Mouse (Mus musculus) MEL (cell line): ENCODE data around the gene Nop53. TPM values are rescaled to one million over a fixed set of nuclear protein-coding genes. Genes with fewer than 3 reads are reported as not detected.
A peak's percentile ranks its signal among the peaks of the same experiment; 100 is the strongest.

Experiments
- DNase-seq: peaks from one replicate; pipeline ENCODE4 v3.0.0; 2011; ENCODE audit warnings: low read depth, low spot score
- H3K27ac ChIP-seq: 2 replicates; pipeline ENCODE4 v1.5.1; 2012; ENCODE audit warnings: low read depth, mild to moderate bottlenecking, control low read depth, low read length, moderate library complexity; ENCODE audit not compliant: control insufficient read depth
- H3K27me3 ChIP-seq, 2 experiments: fragments of 150-350 bp in 1 of 2; sonication (generic) in 1 of 2; 2 replicates each; pipeline ENCODE4 v1.6.1; 2012; ENCODE audit warnings: low read length in 2 of 2, mild to moderate bottlenecking in 2 of 2, improper control_type of control experiment in 1 of 2, moderate library complexity in 1 of 2; ENCODE audit not compliant: insufficient read depth in 2 of 2, control insufficient read depth in 1 of 2
- H3K36me3 ChIP-seq, 2 experiments: 2 replicates each; pipeline ENCODE4 v1.6.1; 2012 to 2014; ENCODE audit warnings: low read length in 2 of 2, improper control_type of control experiment in 1 of 2, inconsistent platforms in 1 of 2, mild to moderate bottlenecking in 1 of 2; ENCODE audit not compliant: insufficient read depth in 2 of 2, control insufficient read depth in 1 of 2
- H3K4me1 ChIP-seq, 2 experiments: fragments of 150-350 bp in 1 of 2; sonication (generic) in 1 of 2; 2 replicates each; pipeline ENCODE4 v1.6.1; 2012; ENCODE audit warnings: low read length in 2 of 2, improper control_type of control experiment in 1 of 2, mild to moderate bottlenecking in 1 of 2; ENCODE audit not compliant: insufficient read depth in 2 of 2, control insufficient read depth in 1 of 2
- H3K4me3 ChIP-seq, 2 experiments: fragments of 150-350 bp in 1 of 2; sonication (generic) in 1 of 2; 2 replicates each; pipeline ENCODE4 v1.5.1; 2012; ENCODE audit warnings: low read depth in 2 of 2, low read length in 2 of 2, mild to moderate bottlenecking in 2 of 2, moderate library complexity in 2 of 2, control low read depth in 1 of 2, improper control_type of control experiment in 1 of 2; ENCODE audit not compliant: control insufficient read depth in 1 of 2, insufficient read depth in 1 of 2
- H3K79me2 ChIP-seq: 2 replicates; pipeline ENCODE4 v1.6.1; 2012; ENCODE audit warnings: mild to moderate bottlenecking, low read length, moderate library complexity; ENCODE audit not compliant: control insufficient read depth, poor library complexity, insufficient read depth
- H3K9ac ChIP-seq: 2 replicates; pipeline ENCODE4 v1.6.1; 2012; ENCODE audit warnings: low read depth, mild to moderate bottlenecking, control low read depth, low read length, moderate library complexity; ENCODE audit not compliant: control insufficient read depth, poor library complexity, severe bottlenecking
- H3K9me3 ChIP-seq: fragments of 150-350 bp; sonication (generic); replicated peaks from 2 replicates; pipeline ENCODE4 v1.6.1; 2012; ENCODE audit warnings: mild to moderate bottlenecking, low read length, improper control_type of control experiment, moderate library complexity; ENCODE audit not compliant: insufficient read depth
- BHLHE40 ChIP-seq: IDR thresholded peaks from 2 replicates; pipeline ENCODE4 v1.6.1; 2012; ENCODE audit warnings: low read depth, mild to moderate bottlenecking, inconsistent platforms, low read length, improper control_type of control experiment, borderline replicate concordance
- CHD1 ChIP-seq: IDR thresholded peaks from 2 replicates; pipeline ENCODE4 v1.6.1; 2012; ENCODE audit warnings: low read depth, mild to moderate bottlenecking, inconsistent platforms, low read length, improper control_type of control experiment
- CHD2 ChIP-seq: IDR thresholded peaks from 2 replicates; pipeline ENCODE4 v1.6.1; 2011; ENCODE audit warnings: low read length, improper control_type of control experiment
- CTCF ChIP-seq, 3 experiments: IDR thresholded peaks in 2 of 3; conservative IDR thresholded peaks in 1 of 3; 2 replicates each; pipeline ENCODE4 v1.5.1; 2011 to 2012; ENCODE audit warnings: low read length in 3 of 3, low read depth in 2 of 3, mild to moderate bottlenecking in 2 of 3, improper control_type of control experiment in 1 of 3, inconsistent platforms in 1 of 3, mixed read lengths in 1 of 3, moderate library complexity in 1 of 3; ENCODE audit not compliant: control insufficient read depth in 1 of 3, insufficient read depth in 1 of 3, poor library complexity in 1 of 3, severe bottlenecking in 1 of 3
- E2F4 ChIP-seq: IDR thresholded peaks from 2 replicates; pipeline ENCODE4 v1.6.1; 2011; ENCODE audit warnings: low read depth, low read length, improper control_type of control experiment, borderline replicate concordance
- ELF1 ChIP-seq: IDR thresholded peaks from 2 replicates; pipeline ENCODE4 v1.6.1; 2014; ENCODE audit warnings: low read depth, mild to moderate bottlenecking, inconsistent platforms, low read length, improper control_type of control experiment, moderate library complexity
- EP300 ChIP-seq, 2 experiments: IDR thresholded peaks; 2 replicates each; pipeline ENCODE4 v1.6.1; 2011; ENCODE audit warnings: improper control_type of control experiment in 2 of 2, low read length in 2 of 2, low read depth in 1 of 2, mild to moderate bottlenecking in 1 of 2
- ETS1 ChIP-seq: IDR thresholded peaks from 2 replicates; pipeline ENCODE4 v1.6.1; 2012; ENCODE audit warnings: low read depth, mild to moderate bottlenecking, inconsistent platforms, low read length, improper control_type of control experiment, moderate library complexity
- GABPA ChIP-seq: IDR thresholded peaks from 2 replicates; pipeline ENCODE4 v1.6.1; 2012; ENCODE audit warnings: low read depth, mild to moderate bottlenecking, inconsistent platforms, low read length, improper control_type of control experiment, moderate library complexity
- GATA1 ChIP-seq: IDR thresholded peaks from 2 replicates; pipeline ENCODE4 v1.6.1; 2011; ENCODE audit warnings: low read depth, low read length, improper control_type of control experiment
- JUND ChIP-seq: IDR thresholded peaks from 2 replicates; pipeline ENCODE4 v1.6.1; 2011; ENCODE audit warnings: low read depth, mild to moderate bottlenecking, improper control_type of control experiment, low read length
- KAT2A ChIP-seq: conservative IDR thresholded peaks from 2 replicates; pipeline ENCODE4 v1.6.1; 2012; ENCODE audit warnings: low read depth, low read length, improper control_type of control experiment, inconsistent platforms
- MAFK ChIP-seq: IDR thresholded peaks from 2 replicates; pipeline ENCODE4 v1.6.1; 2011; ENCODE audit warnings: low read depth, mild to moderate bottlenecking, low read length, improper control_type of control experiment, borderline replicate concordance
- MAX ChIP-seq: IDR thresholded peaks from 2 replicates; pipeline ENCODE4 v1.6.1; 2011; ENCODE audit warnings: low read length, improper control_type of control experiment
- MAZ ChIP-seq: IDR thresholded peaks from 2 replicates; pipeline ENCODE4 v1.6.1; 2012; ENCODE audit warnings: low read depth, mild to moderate bottlenecking, inconsistent platforms, low read length, improper control_type of control experiment
- MEF2A ChIP-seq: IDR thresholded peaks from 2 replicates; pipeline ENCODE4 v1.6.1; 2014; ENCODE audit warnings: low read depth, mild to moderate bottlenecking, inconsistent platforms, low read length, improper control_type of control experiment; ENCODE audit not compliant: poor library complexity, insufficient replicate concordance, severe bottlenecking; ENCODE audit errors: extremely low read depth
- MXI1 ChIP-seq: IDR thresholded peaks from 2 replicates; pipeline ENCODE4 v1.6.1; 2011; ENCODE audit warnings: mild to moderate bottlenecking, low read depth, low read length, improper control_type of control experiment
- MYC ChIP-seq: IDR thresholded peaks from 2 replicates; pipeline ENCODE4 v1.6.1; 2011; ENCODE audit warnings: low read depth, mild to moderate bottlenecking, low read length, improper control_type of control experiment, moderate library complexity
- NRF1 ChIP-seq: IDR thresholded peaks from 2 replicates; pipeline ENCODE4 v1.6.1; 2014; ENCODE audit warnings: low read depth, mild to moderate bottlenecking, inconsistent platforms, low read length, improper control_type of control experiment, moderate library complexity; ENCODE audit not compliant: poor library complexity, insufficient read depth, severe bottlenecking
- POLR2A ChIP-seq, 2 experiments: IDR thresholded peaks; 2 replicates each; pipeline ENCODE4 v1.6.1; 2011 to 2012; ENCODE audit warnings: low read length in 2 of 2, mild to moderate bottlenecking in 2 of 2, control low read depth in 1 of 2, improper control_type of control experiment in 1 of 2, low read depth in 1 of 2, moderate library complexity in 1 of 2; ENCODE audit not compliant: control insufficient read depth in 1 of 2, insufficient read depth in 1 of 2, poor library complexity in 1 of 2
- POLR2AphosphoS2 ChIP-seq: IDR thresholded peaks from 2 replicates; pipeline ENCODE4 v1.6.1; 2011; ENCODE audit warnings: low read length, improper control_type of control experiment
- RAD21 ChIP-seq: IDR thresholded peaks from 2 replicates; pipeline ENCODE4 v1.6.1; 2011; ENCODE audit warnings: mild to moderate bottlenecking, low read depth, low read length, improper control_type of control experiment
- RCOR1 ChIP-seq: IDR thresholded peaks from 2 replicates; pipeline ENCODE4 v1.6.1; 2012; ENCODE audit warnings: low read depth, mild to moderate bottlenecking, inconsistent platforms, low read length, improper control_type of control experiment
- SIN3A ChIP-seq: IDR thresholded peaks from 2 replicates; pipeline ENCODE4 v1.6.1; 2012; ENCODE audit warnings: low read length, improper control_type of control experiment, inconsistent platforms
- SMC3 ChIP-seq: IDR thresholded peaks from 2 replicates; pipeline ENCODE4 v1.6.1; 2011; ENCODE audit warnings: low read depth, low read length, improper control_type of control experiment
- TAL1 ChIP-seq: IDR thresholded peaks from 2 replicates; pipeline ENCODE4 v1.6.1; 2012; ENCODE audit warnings: mild to moderate bottlenecking, inconsistent platforms, low read length, moderate library complexity, mixed read lengths
- TBP ChIP-seq: IDR thresholded peaks from 2 replicates; pipeline ENCODE4 v1.8.0; 2011; ENCODE audit warnings: low read depth, low read length, improper control_type of control experiment
- TCF12 ChIP-seq: IDR thresholded peaks from 2 replicates; pipeline ENCODE4 v1.6.1; 2014; ENCODE audit warnings: low read depth, mild to moderate bottlenecking, inconsistent platforms, low read length, improper control_type of control experiment, moderate library complexity
- UBTF ChIP-seq: IDR thresholded peaks from 2 replicates; pipeline ENCODE4 v1.6.1; 2012; ENCODE audit warnings: low read depth, mild to moderate bottlenecking, inconsistent platforms, low read length, improper control_type of control experiment, moderate library complexity, borderline replicate concordance; ENCODE audit not compliant: insufficient read depth
- USF1 ChIP-seq: IDR thresholded peaks from 2 replicates; pipeline ENCODE4 v1.6.1; 2014; ENCODE audit warnings: low read depth, mild to moderate bottlenecking, inconsistent platforms, low read length, improper control_type of control experiment, moderate library complexity
- USF2 ChIP-seq, 2 experiments: IDR thresholded peaks; 2 replicates each; pipeline ENCODE4 v1.6.1; 2011 to 2012; ENCODE audit warnings: improper control_type of control experiment in 2 of 2, low read length in 2 of 2, borderline replicate concordance in 1 of 2, inconsistent platforms in 1 of 2, low read depth in 1 of 2, mild to moderate bottlenecking in 1 of 2; ENCODE audit not compliant: insufficient read depth in 1 of 2
- ZC3H11A ChIP-seq: IDR thresholded peaks from 2 replicates; pipeline ENCODE4 v1.6.1; 2012; ENCODE audit warnings: low read depth, mild to moderate bottlenecking, inconsistent platforms, low read length, improper control_type of control experiment
- ZKSCAN1 ChIP-seq: IDR thresholded peaks from 2 replicates; pipeline ENCODE4 v1.6.1; 2012; ENCODE audit warnings: low read depth, mild to moderate bottlenecking, inconsistent platforms, low read length, improper control_type of control experiment, moderate library complexity
- ZMIZ1 ChIP-seq: IDR thresholded peaks from 2 replicates; pipeline ENCODE4 v1.6.1; 2012; ENCODE audit warnings: low read depth, mild to moderate bottlenecking, inconsistent platforms, low read length, improper control_type of control experiment, moderate library complexity
- ZNF384 ChIP-seq: IDR thresholded peaks from 2 replicates; pipeline ENCODE4 v1.6.1; 2012; ENCODE audit warnings: low read depth, mild to moderate bottlenecking, inconsistent platforms, low read length, improper control_type of control experiment
- polyA plus RNA-seq, 2 experiments: library from polyadenylated mRNA; stranded (reverse) in 1 of 2; unstranded in 1 of 2; fragments of >175 nt in 1 of 2; fragments of >200 nt in 1 of 2; gene quantifications; 2 replicates each; pipeline versions ENCODE4 v1.2.1 to v1.2.4; 2012; ENCODE audit warnings: low replicate concordance in 2 of 2, low read depth in 1 of 2; ENCODE audit not compliant: insufficient read length in 2 of 2, insufficient read depth in 1 of 2, missing spikeins in 1 of 2
- total RNA-seq: library from RNA; depleted of rRNA; stranded (reverse); fragments of 300-350 nt; gene quantifications from 2 replicates; pipeline ENCODE4 v1.2.3, GENCODE M21; 2012; rRNA removed

The Nop53 gene
- 310 and 359 TPM in 2 replicates for total RNA-seq
- 100 to 1,000 TPM in 1 of 2 experiments, not detected in 1; 482 TPM for polyA plus RNA-seq

- Histone ChIP-seq H3K27ac (peak within 1 kb of the TSS; percentile 97), H3K27me3 (no peaks in the 10 kb centered on the region), H3K79me2 (peaks cover 25% of the 10 kb centered on the region), H3K9me3 (no peaks in the 10 kb centered on the region), H3K36me3 (peaks cover 4 to 38% of the 10 kb centered on the region in 2 experiments; a peak in 3 of 4 replicates), H3K4me1 (peaks cover 7 to 33% of the 10 kb centered on the region in 2 experiments), H3K4me3 (peak within 1 kb of the TSS; percentile 96 to 98), H3K9ac (peak within 1 kb of the TSS; percentile 98)
- DNase-seq: peak; percentile 99
- TF ChIP-seq JUND (no peak), MXI1 (peak; percentile 75), MEF2A (no peak), ETS1 (peak; percentile 82), E2F4 (no peak), GATA1 (peak; percentile 85), EP300 (IDR thresholded peaks at IDR 0.05; ENCODE audit: low read depth in 1 of 2, low read length in 2 of 2) (no peak; a peak in 2 of 4 replicates), POLR2A (IDR thresholded peaks at IDR 0.05; ENCODE audit: control insufficient read depth in 1 of 2, insufficient read depth in 1 of 2, low read depth in 1 of 2, low read length in 2 of 2, poor library complexity in 1 of 2) (peak; percentile 63 to 87; a peak in 3 of 4 replicates), ELF1 (peak; percentile 81), ZMIZ1 (no peak), NRF1 (peak; percentile 45; the same call in 1 of the 2 replicates), ZNF384 (no peak), TBP (peak; percentile 85), TAL1 (no peak), RAD21 (no peak), CTCF (IDR thresholded peaks at IDR 0.05 in 2 of 3, conservative IDR thresholded peaks at IDR 0.05 in 1 of 3; ENCODE audit: control insufficient read depth in 1 of 3, insufficient read depth in 1 of 3, low read depth in 2 of 3, low read length in 3 of 3, poor library complexity in 1 of 3, severe bottlenecking in 1 of 3) (no peak), BHLHE40 (peak; percentile 85), MAX (peak; percentile 23; the same call in 1 of the 2 replicates), ZKSCAN1 (no peak), TCF12 (peak; percentile 23; the same call in 1 of the 2 replicates), RCOR1 (no peak), CHD1 (no peak), GABPA (no peak; the same call in 1 of the 2 replicates), USF2 (IDR thresholded peaks at IDR 0.05; ENCODE audit: borderline replicate concordance in 1 of 2, insufficient read depth in 1 of 2, low read depth in 1 of 2, low read length in 2 of 2) (no peak), UBTF (no peak), USF1 (0 out of 2 replicates have a peak, but pooled peaks have one; percentile 25), MAFK (no peak), POLR2AphosphoS2 (peak; percentile 77; the same call in 1 of the 2 replicates), MYC (peak; percentile 62; the same call in 1 of the 2 replicates), ZC3H11A (no peak), MAZ (no peak), SMC3 (no peak), CHD2 (no peak), KAT2A (peak; percentile 74), SIN3A (peak; percentile 76)
These were observed at the start of gene Nop53 for GRCm38 (mm10) chr7:15945721-15946536. Gene Nop53 (minus strand): TSS chr7:15946074.
